Mouse (Mus musculus): ENCODE measurements around the gene Nectin4. TPM values are rescaled to one million over a fixed set of nuclear protein-coding genes. Genes with fewer than 3 reads are reported as not detected.

Gene Nectin4
- total and polyA plus RNA-seq, 2 experiments from 2014 or later: 1.8 to 2.0 TPM

DNA sequence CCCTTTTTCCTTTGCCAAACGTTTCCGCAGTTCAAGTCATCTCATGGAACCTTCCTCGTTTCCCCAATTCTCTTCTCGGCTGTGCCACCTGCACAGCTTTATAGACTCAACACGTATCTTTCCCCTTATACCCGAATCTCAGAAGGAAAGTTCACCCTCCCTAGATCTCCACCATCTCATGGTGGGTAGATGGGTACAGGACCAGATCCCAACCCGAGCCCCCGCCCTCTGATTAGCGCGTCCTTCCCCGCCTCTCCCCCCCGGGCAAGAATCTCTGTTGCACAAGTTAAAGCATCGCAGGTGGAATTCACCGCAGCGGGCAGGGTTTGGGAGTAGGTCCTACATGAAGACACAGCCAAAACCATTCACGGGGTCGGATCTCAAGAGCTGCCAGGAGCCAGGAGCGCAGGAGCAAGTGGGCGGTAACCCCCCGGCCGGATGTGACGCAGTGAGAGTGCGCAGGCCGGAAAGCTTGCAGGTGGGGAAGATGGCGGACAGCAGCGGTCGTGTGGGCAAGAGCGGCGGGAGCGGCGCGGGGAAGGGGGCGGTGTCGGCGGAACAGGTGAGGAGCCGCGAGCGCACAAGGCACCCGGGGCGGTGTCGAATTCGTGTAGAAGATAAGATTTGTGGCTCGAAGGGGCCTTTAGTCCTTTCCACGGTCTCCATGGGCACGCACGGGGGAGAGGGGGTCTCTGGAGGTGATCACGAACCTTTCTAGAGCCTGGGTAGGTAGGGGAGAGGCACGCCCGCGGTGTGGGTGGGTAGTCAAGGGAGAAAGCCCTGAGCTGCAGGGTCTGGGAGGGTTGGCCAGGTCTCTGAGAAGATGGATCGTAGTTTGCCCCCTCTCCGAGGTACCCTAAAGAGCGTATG, 24.4 kb upstream of the Nectin4 start, which contains the start of the genes Nit1 and Pfdn2:
Gene Nit1, minus strand, starts transcription at position 422 of the 870 bp plus-strand sequence.
Gene Pfdn2, plus strand, starts transcription at position 446 of the 870 bp plus-strand sequence.
- H3K9me3 ChIP-seq (ENCODE audit: low read length): peaks cover 7% of the 10 kb centered on the region; the same call in 1 of the 2 replicates
- no peak for TF ChIP-seq CTCF (IDR thresholded peaks at IDR 0.05; ENCODE audit: low read depth)
- ATAC-seq: peak; percentile 98
- H3K4me3 ChIP-seq (ENCODE audit: low read depth, low read length): peak within 1 kb of the TSS; percentile 93
- 1% methylated on average over 52 of the region's 53 CpGs for WGBS
- H3K4me1 ChIP-seq (ENCODE audit: insufficient read depth): peaks cover 16% of the 10 kb centered on the region
- H3K9ac ChIP-seq: peak within 1 kb of the TSS; percentile 77
- peak; percentile 94 for DNase-seq
- H3K36me3 ChIP-seq (ENCODE audit: insufficient read depth): peaks cover 33% of the 10 kb centered on the region
- no peaks in the 10 kb centered on the region for H3K27me3 ChIP-seq (ENCODE audit: insufficient read depth, low read length)
- H3K4me2 ChIP-seq (ENCODE audit: low read depth): peak within 1 kb of the TSS; percentile 68
- peak within 1 kb of the TSS; percentile 69 for H3K27ac ChIP-seq (ENCODE audit: low read depth, low read length)

GRCm38 (mm10) chr1:171346095-171346450, 23.8 kb upstream of the Nectin4 start:
- Histone ChIP-seq H3K36me3 (ENCODE audit: insufficient read depth) (peaks cover 27% of the 10 kb centered on the region), H3K27ac (ENCODE audit: low read depth, low read length) (peak overlapping the region; percentile 69; the same call in 1 of the 2 replicates), H3K4me3 (ENCODE audit: low read depth, low read length) (peak overlapping the region; percentile 93), H3K27me3 (ENCODE audit: insufficient read depth, low read length) (no peaks in the 10 kb centered on the region), H3K4me1 (ENCODE audit: insufficient read depth) (peaks cover 16% of the 10 kb centered on the region), H3K4me2 (ENCODE audit: low read depth) (peak overlapping the region; percentile 68), H3K9ac (peak overlapping the region; percentile 77), H3K9me3 (ENCODE audit: low read length) (peaks cover 7% of the 10 kb centered on the region; the same call in 1 of the 2 replicates)
- ATAC-seq (no peak; the same call in 1 of the 2 replicates), DNase-seq (no peak)
- no peak for TF ChIP-seq CTCF (IDR thresholded peaks at IDR 0.05; ENCODE audit: low read depth)
- WGBS: 2% methylated on average over 14 of the region's 14 CpGs

GRCm38 (mm10) chr1:171348665-171349064, 21.2 kb upstream of the Nectin4 start:
- ATAC-seq: no peak
- H3K4me2 ChIP-seq (ENCODE audit: low read depth): no peak overlapping the region
- WGBS: 91% methylated on average over 3 of the region's 3 CpGs
- H3K4me3 ChIP-seq (ENCODE audit: low read depth, low read length): no peak overlapping the region
- no peak for DNase-seq
- no peak overlapping the region for H3K9ac ChIP-seq
- H3K9me3 ChIP-seq (ENCODE audit: low read length): peaks cover 7% of the 10 kb centered on the region; the same call in 1 of the 2 replicates
- no peaks in the 10 kb centered on the region for H3K27me3 ChIP-seq (ENCODE audit: insufficient read depth, low read length)
- TF ChIP-seq CTCF (IDR thresholded peaks at IDR 0.05; ENCODE audit: low read depth): no peak
- peaks cover 2% of the 10 kb centered on the region; the same call in 1 of the 2 replicates for H3K36me3 ChIP-seq (ENCODE audit: insufficient read depth)
- peaks cover 16% of the 10 kb centered on the region for H3K4me1 ChIP-seq (ENCODE audit: insufficient read depth)
- H3K27ac ChIP-seq (ENCODE audit: low read depth, low read length): no peak overlapping the region

DNA sequence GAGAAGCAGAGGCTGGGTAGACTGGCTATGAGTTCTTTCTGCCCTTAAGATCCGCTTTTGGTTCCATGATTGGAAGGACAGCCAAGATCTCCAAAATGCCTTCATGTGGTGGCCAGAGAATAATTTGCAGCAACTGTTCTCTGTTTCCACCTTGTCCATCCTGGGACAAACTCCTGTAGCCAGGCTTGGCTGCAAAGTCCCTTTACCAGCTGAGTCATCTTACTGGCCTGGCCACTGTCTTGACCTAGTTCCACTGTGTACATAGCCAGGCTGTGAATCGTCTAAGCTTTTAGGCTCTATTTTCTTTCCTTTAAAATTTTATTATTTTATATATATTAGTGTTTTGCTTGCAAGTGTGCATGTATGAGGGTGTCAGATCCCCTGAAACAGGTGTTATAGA, 20.7 kb upstream of the Nectin4 start:
- ATAC-seq (no peak), DNase-seq (no peak)
- TF ChIP-seq CTCF (IDR thresholded peaks at IDR 0.05; ENCODE audit: low read depth): no peak
- 89% methylated on average over 2 of the region's 2 CpGs for WGBS
- H3K27ac ChIP-seq (ENCODE audit: low read depth, low read length): no peak overlapping the region
- H3K4me1 ChIP-seq (ENCODE audit: insufficient read depth): peaks cover 16% of the 10 kb centered on the region
- no peaks in the 10 kb centered on the region for H3K36me3 ChIP-seq (ENCODE audit: insufficient read depth)
- no peak overlapping the region for H3K4me2 ChIP-seq (ENCODE audit: low read depth)
- H3K27me3 ChIP-seq (ENCODE audit: insufficient read depth, low read length): no peaks in the 10 kb centered on the region
- no peak overlapping the region for H3K4me3 ChIP-seq (ENCODE audit: low read depth, low read length)
- H3K9ac ChIP-seq: no peak overlapping the region
- H3K9me3 ChIP-seq (ENCODE audit: low read length): peaks cover 7% of the 10 kb centered on the region; the same call in 1 of the 2 replicates

GRCm38 (mm10) chr1:171355812-171356340, 14.0 kb upstream of the Nectin4 start:
- Histone ChIP-seq H3K4me2 (ENCODE audit: low read depth) (no peak overlapping the region), H3K4me1 (ENCODE audit: insufficient read depth) (no peaks in the 10 kb centered on the region), H3K4me3 (ENCODE audit: low read depth, low read length) (no peak overlapping the region), H3K36me3 (ENCODE audit: insufficient read depth) (peaks cover 20% of the 10 kb centered on the region), H3K9me3 (ENCODE audit: low read length) (no peaks in the 10 kb centered on the region), H3K27me3 (ENCODE audit: insufficient read depth, low read length) (no peaks in the 10 kb centered on the region), H3K27ac (ENCODE audit: low read depth, low read length) (no peak overlapping the region), H3K9ac (no peak overlapping the region)
- 81% methylated on average over 5 of the region's 5 CpGs for WGBS
- ATAC-seq (no peak), DNase-seq (no peak)
- peak; percentile 57 for TF ChIP-seq CTCF (IDR thresholded peaks at IDR 0.05; ENCODE audit: low read depth)

DNA sequence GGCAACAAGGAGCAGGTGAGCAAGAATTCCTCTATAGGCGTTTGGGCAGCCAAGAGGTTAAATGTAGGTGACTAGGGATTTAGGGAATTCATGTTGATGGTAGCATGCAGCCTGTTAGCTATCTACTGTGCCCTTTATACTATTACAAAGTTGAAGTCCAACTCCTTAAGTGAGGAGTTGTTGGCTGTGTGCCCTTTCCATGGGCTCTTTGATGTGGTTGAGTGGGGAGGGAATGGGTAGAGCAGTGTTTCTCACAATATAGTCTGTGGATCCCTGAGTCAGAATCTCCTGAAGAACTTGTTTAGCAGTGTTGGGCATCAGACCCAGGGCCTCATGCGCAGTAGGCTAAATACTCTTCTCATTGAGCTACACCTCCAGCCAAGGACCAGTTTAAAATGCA, 13.1 kb upstream of the Nectin4 start:
- Histone ChIP-seq H3K36me3 (ENCODE audit: insufficient read depth) (peaks cover 20% of the 10 kb centered on the region), H3K4me2 (ENCODE audit: low read depth) (no peak overlapping the region), H3K9ac (no peak overlapping the region), H3K4me1 (ENCODE audit: insufficient read depth) (no peaks in the 10 kb centered on the region), H3K27ac (ENCODE audit: low read depth, low read length) (no peak overlapping the region), H3K4me3 (ENCODE audit: low read depth, low read length) (no peak overlapping the region), H3K9me3 (ENCODE audit: low read length) (no peaks in the 10 kb centered on the region), H3K27me3 (ENCODE audit: insufficient read depth, low read length) (no peaks in the 10 kb centered on the region)
- TF ChIP-seq CTCF (IDR thresholded peaks at IDR 0.05; ENCODE audit: low read depth): no peak
- DNase-seq (no peak), ATAC-seq (no peak)
- 96% methylated on average over 2 of the region's 2 CpGs for WGBS

- Histone ChIP-seq H3K36me3 (ENCODE audit: insufficient read depth) (peaks cover 20% of the 10 kb centered on the region), H3K9ac (no peak overlapping the region), H3K9me3 (ENCODE audit: low read length) (no peaks in the 10 kb centered on the region), H3K27me3 (ENCODE audit: insufficient read depth, low read length) (no peaks in the 10 kb centered on the region), H3K4me2 (ENCODE audit: low read depth) (no peak overlapping the region), H3K27ac (ENCODE audit: low read depth, low read length) (no peak overlapping the region), H3K4me3 (ENCODE audit: low read depth, low read length) (no peak overlapping the region), H3K4me1 (ENCODE audit: insufficient read depth) (no peaks in the 10 kb centered on the region)
- TF ChIP-seq CTCF (IDR thresholded peaks at IDR 0.05; ENCODE audit: low read depth): peak; percentile 83
- peak; percentile 65 for DNase-seq
- ATAC-seq: no peak
- 69% methylated on average over 4 of the region's 4 CpGs for WGBS
Measured at GRCm38 (mm10) chr1:171358421-171358820, 11.5 kb upstream of the Nectin4 start.

Data from forebrain, postnatal 0 days (tissue).